Mouse (Mus musculus) hematopoietic multipotent progenitor cell, adult 10-12 weeks (in vitro differentiated cells): Measurements from ENCODE around the gene Slc20a1. TPM values are rescaled to one million over a fixed set of nuclear protein-coding genes. Genes with fewer than 3 reads are reported as not detected.

Experiments
- polyA plus RNA-seq: library from polyadenylated mRNA; stranded (reverse); fragments of >175 nt; gene quantifications from 2 replicates; pipeline ENCODE4 v1.2.3, GENCODE M21; 2012; ENCODE audit warnings: low replicate concordance

Gene Slc20a1
- 32.1 and 36.1 TPM in 2 replicates for polyA plus RNA-seq

GRCm38 (mm10) chr2:129198436-129199327, at the start of gene Slc20a1:
Gene Slc20a1 (plus strand): TSS chr2:129198764.

Other genes starting within 250 kb of the Slc20a1 start
- 10.7 and 33.4 TPM in 2 replicates for gene Zc3h6, start 231.4 kb upstream of the Slc20a1 start, polyA plus RNA-seq
- 4.3 and 5.3 TPM in 2 replicates for gene Gm10762, start 231.0 kb upstream of the Slc20a1 start, polyA plus RNA-seq
- gene Vinac1, start 150.6 kb upstream of the Slc20a1 start, polyA plus RNA-seq = not detected in 2 replicates
- gene Ttl, start 132.8 kb upstream of the Slc20a1 start, polyA plus RNA-seq = 1.7 and 2.0 TPM in 2 replicates
- 6.7 and 10.6 TPM in 2 replicates for gene Polr1b, start 97.8 kb upstream of the Slc20a1 start, polyA plus RNA-seq
- gene Chchd5, start 69.1 kb upstream of the Slc20a1 start, polyA plus RNA-seq = 2.3 and 17.5 TPM in 2 replicates
- 7.2 and 10.9 TPM in 2 replicates for gene Ckap2l, start 98.4 kb downstream of the Slc20a1 start, polyA plus RNA-seq
- gene Il1a, start 111.2 kb downstream of the Slc20a1 start, polyA plus RNA-seq = 0.09 and 0.34 TPM in 2 replicates
- 6.3 and 12.8 TPM in 2 replicates for gene Il1b, start 172.4 kb downstream of the Slc20a1 start, polyA plus RNA-seq